In the genomic region with DNA sequence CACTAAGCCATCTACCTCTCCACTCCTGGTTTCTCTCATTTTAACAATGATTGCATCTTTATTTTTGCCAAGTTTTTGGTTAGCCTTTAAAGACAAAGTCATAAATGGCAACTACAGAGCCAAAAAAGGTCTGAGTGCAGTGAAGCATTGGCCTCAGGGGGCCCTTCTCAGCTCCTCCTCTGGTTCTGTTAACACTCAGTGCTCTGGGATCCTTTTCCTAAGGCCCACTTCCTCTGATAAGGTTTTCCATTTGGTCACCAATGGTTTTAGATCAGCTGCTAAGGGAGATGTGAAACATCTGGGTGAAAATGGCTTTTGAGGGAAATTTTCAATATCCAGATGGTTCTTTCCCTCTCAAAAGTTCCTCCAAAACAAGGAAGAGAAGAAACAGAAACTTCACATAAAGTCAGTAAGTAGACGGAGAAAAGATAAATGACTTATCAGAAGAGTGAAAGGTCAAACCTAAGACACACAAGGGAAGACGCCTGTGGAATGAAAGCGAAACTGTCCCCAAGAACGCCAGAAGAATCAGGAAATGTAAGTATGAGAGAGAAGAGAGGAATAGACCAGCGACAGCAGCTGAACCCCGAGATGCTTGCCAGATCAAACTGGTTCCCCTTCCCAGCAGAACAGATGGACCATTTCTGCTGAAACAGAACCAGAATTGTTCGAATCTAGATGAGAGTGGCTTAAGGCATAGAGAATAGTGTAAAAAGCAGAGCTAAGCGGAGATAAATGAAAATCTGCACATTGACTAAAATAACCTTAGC, we compare ENCODE assay signal across 11 mouse cellular contexts.
DNase-seq lines count a peak whose midpoint lies in the region; ATAC-seq and TF ChIP-seq lines count a peak whose summit lies in the region.
"Had no signal": no experiment of that assay in that cellular context is flagged by ENCODE, and none has a peak within 500 bp of the region (broad histone marks: within the 10 kb centered on the region; RNA-seq: fewer than 3 reads in every experiment).

No protein-coding gene starts in this region.

- DNase-seq in kidney, adult 9 months = peak; percentile 14
- no peak for DNase-seq in kidney, adult 8-10 months
- peak; percentile 45 for DNase-seq in heart, postnatal 0 days (ENCODE audit: low spot score)
- DNase-seq in layer of hippocampus, postnatal 14 days (ENCODE audit: low spot score in 2 of 2) = peak; percentile 32 to 65
- peak; percentile 40 for DNase-seq in splenic B cell, adult 2 months (ENCODE audit: low read depth, low spot score)
- DNase-seq in embryo, embryonic 10 days (ENCODE audit: low spot score) = no peak
- DNase-seq in thymus, postnatal 4 days = no peak
- no peak for DNase-seq in thymus, postnatal 14 days
- DNase-seq: cerebellum, adult 11-12 months had no signal

- no peak for TF ChIP-seq CTCF in heart, postnatal 0 days (IDR thresholded peaks at IDR 0.05; ENCODE audit: low read depth)

- peak; percentile 24; the same call in 1 of the 2 replicates for ATAC-seq in heart, postnatal 0 days (ENCODE audit: insufficient read depth, low read depth)

- peak overlapping the region; percentile 21 for H3K4me3 ChIP-seq in heart, postnatal 0 days (ENCODE audit: low read depth, low read length)
- H3K4me3 ChIP-seq: hindbrain, embryonic 15.5 days had no signal

- peak overlapping the region; percentile 66 for H3K27ac ChIP-seq in heart, postnatal 0 days (ENCODE audit: low read depth)
- H3K27ac ChIP-seq: hindbrain, embryonic 15.5 days had no signal

- peaks cover 2% of the 10 kb centered on the region; the same call in 1 of the 2 replicates for H3K4me1 ChIP-seq in heart, postnatal 0 days (ENCODE audit: control insufficient read depth, insufficient read depth)
- H3K4me1 ChIP-seq: hindbrain, embryonic 15.5 days had no signal

- H3K27me3 ChIP-seq in heart, postnatal 0 days (ENCODE audit: control insufficient read depth, insufficient read depth, low read length) = no peaks in the 10 kb centered on the region
- no peaks in the 10 kb centered on the region for H3K27me3 ChIP-seq in splenic B cell, adult 2 months (ENCODE audit: control insufficient read depth, insufficient read depth, low read length, poor library complexity, severe bottlenecking)
- H3K27me3 ChIP-seq: hindbrain, embryonic 15.5 days had no signal

- no peak overlapping the region for H3K9ac ChIP-seq in heart, postnatal 0 days (replicated peaks; ENCODE audit: low read depth, low read length)
- H3K9ac ChIP-seq: hindbrain, embryonic 15.5 days had no signal

- no peak for TF ChIP-seq EP300 in heart, postnatal 0 days (IDR thresholded peaks at IDR 0.05; ENCODE audit: low read depth)

- H3K9me3 ChIP-seq in heart, postnatal 0 days (replicated peaks; ENCODE audit: control insufficient read depth, low read length) = no peaks in the 10 kb centered on the region
- H3K9me3 ChIP-seq: G1E; hindbrain, embryonic 15.5 days had no signal

- WGBS in heart, postnatal 0 days = 27% methylated on average over 8 of the region's 8 CpGs

- peak overlapping the region; percentile 48 for H3K4me2 ChIP-seq in heart, postnatal 0 days (ENCODE audit: low read depth, low read length)
- H3K4me2 ChIP-seq: hindbrain, embryonic 15.5 days had no signal

- H3K36me3 ChIP-seq in heart, postnatal 0 days (replicated peaks; ENCODE audit: control insufficient read depth, insufficient read depth, low read length) = no peaks in the 10 kb centered on the region
- H3K36me3 ChIP-seq in splenic B cell, adult 2 months (ENCODE audit: control insufficient read depth, insufficient read depth, low read length, poor library complexity, severe bottlenecking) = no peaks in the 10 kb centered on the region
- H3K36me3 ChIP-seq: G1E; hindbrain, embryonic 15.5 days had no signal

Comparison
In these comparisons a context has a peak if more than half of its experiments do, and no peak if none do; other contexts are left out.
1. DNase-seq: peak in kidney, adult 9 months (single experiment), heart, postnatal 0 days (single experiment), layer of hippocampus, postnatal 14 days (2 of 2) and splenic B cell, adult 2 months (single experiment); none in kidney, adult 8-10 months (0 of 2), embryo, embryonic 10 days (single experiment), thymus, postnatal 4 days (single experiment) and thymus, postnatal 14 days (single experiment).